Mouse (Mus musculus) ES-E14 (cell line): ENCODE measurements around the gene Elk4. TPM values are rescaled to one million over a fixed set of nuclear protein-coding genes. Genes with fewer than 3 reads are reported as not detected.

Source experiments
- DNase-seq: peaks from one replicate; pipeline ENCODE4 v3.0.0-alpha.2; 2013; ENCODE audit warnings: low read depth, low spot score
- H3K27ac ChIP-seq: 2 replicates; pipeline ENCODE4 v1.5.1; 2012; ENCODE audit warnings: low read depth, mild to moderate bottlenecking, low read length, moderate library complexity, mixed read lengths; ENCODE audit not compliant: poor library complexity, insufficient read depth, severe bottlenecking
- H3K36me3 ChIP-seq: 2 replicates; pipeline ENCODE4 v1.6.1; 2012; ENCODE audit warnings: mild to moderate bottlenecking, low read length, moderate library complexity, mixed read lengths; ENCODE audit not compliant: control insufficient read depth, poor library complexity, insufficient read depth, severe bottlenecking
- H3K4me1 ChIP-seq, 2 experiments: fragments of 150-350 bp in 1 of 2; sonication (generic) in 1 of 2; 2 replicates each; pipeline ENCODE4 v1.6.1; 2012; ENCODE audit warnings: low read length in 2 of 2, mild to moderate bottlenecking in 1 of 2, mixed read lengths in 1 of 2; ENCODE audit not compliant: control insufficient read depth in 2 of 2, insufficient read depth in 2 of 2, poor library complexity in 1 of 2
- H3K4me3 ChIP-seq, 2 experiments: fragments of 150-350 bp in 1 of 2; sonication (generic) in 1 of 2; 2 replicates each; pipeline ENCODE4 v1.5.1; 2012; ENCODE audit warnings: low read length in 2 of 2, low read depth in 1 of 2, mild to moderate bottlenecking in 1 of 2, mixed read lengths in 1 of 2; ENCODE audit not compliant: insufficient read depth in 1 of 2, poor library complexity in 1 of 2, severe bottlenecking in 1 of 2
- H3K9ac ChIP-seq: 2 replicates; pipeline ENCODE4 v1.6.1; 2012; ENCODE audit warnings: low read depth, mild to moderate bottlenecking, low read length, mixed read lengths; ENCODE audit not compliant: poor library complexity, insufficient read depth, severe bottlenecking
- H3K9me3 ChIP-seq: fragments of 150-350 bp; sonication (generic); 2 replicates; pipeline ENCODE4 v1.6.1; 2012; ENCODE audit warnings: low read depth, mild to moderate bottlenecking, low read length; ENCODE audit not compliant: control insufficient read depth, insufficient read depth
- CHD2 ChIP-seq: IDR thresholded peaks from 2 replicates; pipeline ENCODE4 v1.6.1; 2014; ENCODE audit warnings: mild to moderate bottlenecking, low read depth, low read length, inconsistent platforms
- HCFC1 ChIP-seq: IDR thresholded peaks from 2 replicates; pipeline ENCODE4 v1.6.1; 2012; ENCODE audit warnings: low read length, inconsistent platforms, borderline replicate concordance; ENCODE audit not compliant: insufficient read depth
- MAFK ChIP-seq: IDR thresholded peaks from 2 replicates; pipeline ENCODE4 v1.6.1; 2014; ENCODE audit warnings: mild to moderate bottlenecking, low read depth, low read length, inconsistent platforms; ENCODE audit not compliant: insufficient read depth
- ZC3H11A ChIP-seq: IDR thresholded peaks from 2 replicates; pipeline ENCODE4 v1.6.1; 2012; ENCODE audit warnings: low read depth, mild to moderate bottlenecking, inconsistent platforms, low read length, borderline replicate concordance
- ZNF384 ChIP-seq: IDR thresholded peaks from 2 replicates; pipeline ENCODE4 v1.6.1; 2012; ENCODE audit warnings: low read depth, low read length, inconsistent platforms
- in situ Hi-C, 2 experiments: fragments of 600-800 bp; cut with MboI; formaldehyde crosslinking; loops; one replicate each; pipeline ENCODE4 v1.15.1; 2025; ENCODE audit warnings: low sequenced_read_pairs in 2 of 2, inconsistent platforms in 1 of 2; ENCODE audit not compliant: unreplicated experiment in 2 of 2
- total RNA-seq: library from RNA; depleted of rRNA; stranded (reverse); fragments of 300-350 nt; gene quantifications from 2 replicates; pipeline ENCODE4 v1.2.3, GENCODE M21; 2012; rRNA removed

The Elk4 gene
- 10.5 and 14.7 TPM in 2 replicates for total RNA-seq

DNA sequence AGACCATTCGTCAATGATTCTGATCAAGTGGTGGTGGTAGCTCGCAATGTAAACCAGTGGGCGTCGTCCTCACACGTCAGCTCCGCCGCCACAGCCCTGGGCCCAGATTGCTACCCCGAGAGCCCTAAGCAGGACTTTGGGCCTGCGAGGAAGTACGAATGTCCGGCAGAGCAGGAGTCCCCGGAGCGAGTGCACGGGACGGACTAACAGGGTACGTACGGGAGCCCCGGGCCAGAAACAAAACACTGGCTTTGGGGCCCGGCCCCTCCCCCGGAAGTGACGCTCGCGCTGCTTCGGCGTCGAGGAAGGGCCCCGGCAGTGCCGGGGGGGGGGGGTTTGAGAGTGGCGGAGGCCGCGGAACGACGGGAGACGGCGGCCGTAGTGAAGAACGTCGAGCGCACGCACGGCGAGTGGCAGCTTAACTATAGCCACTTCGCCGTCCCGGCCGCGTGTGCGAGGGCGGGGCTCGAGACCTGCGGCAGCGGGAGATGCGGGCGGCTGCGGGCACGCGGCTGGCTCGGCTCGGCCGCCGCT is at the start of gene Elk4:
TSS of gene Elk4 (plus strand) at position 326 of the 534 bp plus-strand sequence.
- in situ Hi-C loops = no loop called here
- TF ChIP-seq ZC3H11A = no peak
- TF ChIP-seq HCFC1 = peak; percentile 5; the same call in 1 of the 2 replicates
- DNase-seq = peak; percentile 59

DNA sequence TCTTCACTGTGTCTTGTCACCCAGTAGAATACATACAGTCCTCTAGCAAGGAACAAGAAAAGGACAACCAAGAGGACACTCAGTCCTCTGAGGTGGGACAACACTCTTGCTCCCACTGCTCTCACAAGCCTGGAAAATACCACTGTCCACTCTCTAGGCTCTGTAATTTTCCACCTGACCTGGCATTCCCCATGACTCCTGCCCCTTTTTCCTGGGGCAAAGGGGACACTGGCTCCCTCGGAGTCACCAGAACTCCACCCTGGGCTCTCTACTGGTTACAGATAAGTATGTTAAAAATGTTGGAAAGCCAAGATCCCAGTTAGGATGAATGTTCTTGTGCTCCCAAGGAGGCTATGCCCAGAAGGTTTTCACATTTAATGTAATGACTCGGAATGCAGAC is 46.4 kb upstream of the Elk4 start:
- Histone ChIP-seq H3K36me3 (no peaks in the 10 kb centered on the region), H3K4me1 (peaks cover 0 to 5% of the 10 kb centered on the region in 2 experiments; a peak in 1 of 4 replicates), H3K27ac (no peak overlapping the region), H3K9ac (no peak overlapping the region), H3K9me3 (no peaks in the 10 kb centered on the region), H3K4me3 (no peak overlapping the region)
- no peak for TF ChIP-seq HCFC1
- TF ChIP-seq CHD2 = no peak
- TF ChIP-seq ZC3H11A = no peak
- TF ChIP-seq MAFK = no peak
- TF ChIP-seq ZNF384 = no peak
- in situ Hi-C loops = no loop called here
- no peak for DNase-seq

More for the DNA sequence above, at the start of gene Elk4:
- Histone ChIP-seq H3K36me3 (no peaks in the 10 kb centered on the region), H3K9ac (peak within 1 kb of the TSS; percentile 97), H3K27ac (peak within 1 kb of the TSS; percentile 97), H3K9me3 (no peaks in the 10 kb centered on the region), H3K4me3 (peak within 1 kb of the TSS; percentile 93 to 96), H3K4me1 (no peaks in the 10 kb centered on the region)

- H3K4me3 ChIP-seq = peak within 1 kb of the TSS; percentile 87 to 89
- H3K4me1 ChIP-seq = peaks cover 0 to 5% of the 10 kb centered on the region in 2 experiments; a peak in 1 of 4 replicates
- H3K27ac ChIP-seq = no peak within 1 kb of the TSS
- no peaks in the 10 kb centered on the region for H3K9me3 ChIP-seq
- no peaks in the 10 kb centered on the region for H3K36me3 ChIP-seq
- TF ChIP-seq MAFK (no peak), ZC3H11A (no peak), HCFC1 (no peak), CHD2 (no peak), ZNF384 (no peak)
- H3K9ac ChIP-seq = peak within 1 kb of the TSS; percentile 74
- in situ Hi-C loops = no loop called here
- DNase-seq = peak; percentile 56
These were observed 44.8 kb upstream of the Elk4 start, which contains the start of gene Slc45a3 for GRCm38 (mm10) chr1:131962606-131963084. Gene Slc45a3 (plus strand): TSS chr1:131962967.

GRCm38 (mm10) chr1:131963085-131963951 is 44.1 kb upstream of the Elk4 start:
- peak overlapping the region; percentile 74 for H3K9ac ChIP-seq
- DNase-seq = no peak
- no peaks in the 10 kb centered on the region for H3K9me3 ChIP-seq
- no peak overlapping the region for H3K27ac ChIP-seq
- H3K4me1 ChIP-seq = peaks cover 0 to 5% of the 10 kb centered on the region in 2 experiments; a peak in 1 of 4 replicates
- TF ChIP-seq HCFC1 (peak; percentile 15; the same call in 1 of the 2 replicates), ZNF384 (no peak)
- H3K4me3 ChIP-seq = peak overlapping the region; percentile 87 to 89
- H3K36me3 ChIP-seq = no peaks in the 10 kb centered on the region
- in situ Hi-C loops = no loop called here
